Mouse (Mus musculus): ENCODE results near the gene Rffl.

- TF ChIP-seq CTCF (IDR thresholded peaks at IDR 0.05) (no peak), EP300 (IDR thresholded peaks at IDR 0.05) (no peak)
Observed at GRCm38 (mm10) chr11:82877726-82878344, 6.8 kb upstream of the Rffl start.
